Mouse (Mus musculus) forebrain, embryonic 16.5 days (tissue): ENCODE results near the gene Pcsk5. TPM values are rescaled to one million over a fixed set of nuclear protein-coding genes. Genes with fewer than 3 reads are reported as not detected.

Experiments used
- ATAC-seq: fragments of 200-750 bp; cut with Nextera tagmentation; 2 replicates; pipeline ENCODE4 v1.8.0; 2017; ENCODE audit warnings: mild to moderate bottlenecking, moderate library complexity
- H3K27ac ChIP-seq: fragments of 300-500 bp; sonication (generic); 2 replicates; pipeline ENCODE4 v1.5.1; 2014; ENCODE audit warnings: low read length, control low read depth
- H3K27me3 ChIP-seq: fragments of 300-500 bp; sonication (generic); replicated peaks from 2 replicates; pipeline ENCODE4 v1.6.1; 2014; ENCODE audit warnings: low read length; ENCODE audit not compliant: control insufficient read depth, insufficient read depth
- H3K36me3 ChIP-seq: fragments of 300-500 bp; sonication (generic); 2 replicates; pipeline ENCODE4 v1.6.1; 2014; ENCODE audit not compliant: control insufficient read depth, insufficient read depth
- H3K4me1 ChIP-seq: fragments of 300-500 bp; sonication (generic); replicated peaks from 2 replicates; pipeline ENCODE4 v1.6.1; 2014; ENCODE audit warnings: low read length; ENCODE audit not compliant: control insufficient read depth, insufficient read depth
- H3K4me2 ChIP-seq: fragments of 300-500 bp; sonication (generic); 2 replicates; pipeline ENCODE4 v1.6.1; 2014; ENCODE audit warnings: mild to moderate bottlenecking, low read length, control low read depth
- H3K4me3 ChIP-seq: fragments of 300-500 bp; sonication (generic); replicated peaks from 2 replicates; pipeline ENCODE4 v1.5.1; 2014; ENCODE audit warnings: mild to moderate bottlenecking, low read length, control low read depth
- H3K9ac ChIP-seq: fragments of 300-500 bp; sonication (generic); replicated peaks from 2 replicates; pipeline ENCODE4 v1.6.1; 2014; ENCODE audit warnings: low read depth, low read length, control low read depth
- H3K9me3 ChIP-seq: fragments of 300-500 bp; sonication (generic); 2 replicates; pipeline ENCODE4 v1.6.1; 2016; ENCODE audit warnings: low read length; ENCODE audit not compliant: control insufficient read depth
- whole genome bisulfite sequencing: fragments of 180-500 bp; shearing (Covaris S2); extraction: QIAGEN DNeasy Blood & Tissue Kit; methylation state at CpG from one replicate; pipeline ENCODE4 v1.1.7; 2014; 5-methylcytosine and 5-hydroxymethylcytosine counted together
- polyA plus RNA-seq: library from polyadenylated mRNA; unstranded; fragments of >200 nt; fragmentation: Nextera tagmentation; extraction: Ambion mirVana; gene quantifications from 2 replicates; pipeline ENCODE4 v1.2.1, GENCODE M21; 2015

Pcsk5 gene
- polyA plus RNA-seq, 1 experiment from 2014 or later = 7.9 TPM

GRCm38 (mm10) chr19:17452001-17452400, 385.4 kb downstream of the Pcsk5 start:
- ATAC-seq = no peak
- Histone ChIP-seq H3K27ac (no peak overlapping the region), H3K36me3 (no peaks in the 10 kb centered on the region), H3K4me3 (no peak overlapping the region), H3K4me1 (no peaks in the 10 kb centered on the region), H3K9ac (no peak overlapping the region), H3K27me3 (no peaks in the 10 kb centered on the region), H3K9me3 (no peaks in the 10 kb centered on the region), H3K4me2 (no peak overlapping the region)
- WGBS = 87% methylated on average over 7 of the region's 7 CpGs

- Histone ChIP-seq H3K4me3 (no peak overlapping the region), H3K36me3 (no peaks in the 10 kb centered on the region), H3K27me3 (no peaks in the 10 kb centered on the region), H3K27ac (no peak overlapping the region), H3K9me3 (no peaks in the 10 kb centered on the region), H3K4me1 (no peaks in the 10 kb centered on the region), H3K9ac (no peak overlapping the region), H3K4me2 (no peak overlapping the region)
- no peak for ATAC-seq
- WGBS = 98% methylated on average over 7 of the region's 7 CpGs
These were observed 393.9 kb downstream of the Pcsk5 start for GRCm38 (mm10) chr19:17443581-17443980.

GRCm38 (mm10) chr19:17439476-17440189, 397.8 kb downstream of the Pcsk5 start:
- no peak for ATAC-seq

GRCm38 (mm10) chr19:17436651-17437050, 400.8 kb downstream of the Pcsk5 start:
- Histone ChIP-seq H3K36me3 (no peaks in the 10 kb centered on the region), H3K27ac (no peak overlapping the region), H3K4me2 (no peak overlapping the region), H3K9ac (no peak overlapping the region), H3K4me1 (no peaks in the 10 kb centered on the region), H3K9me3 (no peaks in the 10 kb centered on the region), H3K4me3 (no peak overlapping the region), H3K27me3 (no peaks in the 10 kb centered on the region)
- WGBS = 94% methylated on average over 1 of the region's 1 CpGs
- no peak for ATAC-seq

More at GRCm38 (mm10) chr19:17439476-17440189, 397.8 kb downstream of the Pcsk5 start:
- 69% methylated on average over 4 of the region's 4 CpGs for WGBS
- H3K27ac ChIP-seq = no peak overlapping the region
- H3K4me1 ChIP-seq = no peaks in the 10 kb centered on the region
- no peak overlapping the region for H3K4me2 ChIP-seq
- H3K36me3 ChIP-seq = no peaks in the 10 kb centered on the region
- no peak overlapping the region for H3K9ac ChIP-seq
- H3K4me3 ChIP-seq = no peak overlapping the region
- H3K9me3 ChIP-seq = no peaks in the 10 kb centered on the region
- H3K27me3 ChIP-seq = no peaks in the 10 kb centered on the region

DNA sequence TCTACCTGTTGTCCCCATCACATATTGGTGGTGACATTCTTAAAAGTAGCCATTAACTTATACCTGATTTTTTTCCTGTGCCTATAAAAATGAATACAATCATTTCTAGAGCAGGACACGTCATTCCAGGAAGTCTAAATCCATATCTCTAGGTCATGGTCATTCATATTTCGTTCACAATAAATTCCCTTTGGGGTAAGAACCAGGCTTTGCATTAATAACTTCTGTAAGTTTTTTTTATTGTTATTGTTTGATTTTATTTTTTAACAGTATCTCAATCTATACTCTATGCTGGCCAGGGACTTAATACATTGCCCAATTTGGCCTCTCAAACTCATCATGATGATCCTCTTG, 408.9 kb downstream of the Pcsk5 start:
- 84% methylated on average over 2 of the region's 2 CpGs for WGBS

DNA sequence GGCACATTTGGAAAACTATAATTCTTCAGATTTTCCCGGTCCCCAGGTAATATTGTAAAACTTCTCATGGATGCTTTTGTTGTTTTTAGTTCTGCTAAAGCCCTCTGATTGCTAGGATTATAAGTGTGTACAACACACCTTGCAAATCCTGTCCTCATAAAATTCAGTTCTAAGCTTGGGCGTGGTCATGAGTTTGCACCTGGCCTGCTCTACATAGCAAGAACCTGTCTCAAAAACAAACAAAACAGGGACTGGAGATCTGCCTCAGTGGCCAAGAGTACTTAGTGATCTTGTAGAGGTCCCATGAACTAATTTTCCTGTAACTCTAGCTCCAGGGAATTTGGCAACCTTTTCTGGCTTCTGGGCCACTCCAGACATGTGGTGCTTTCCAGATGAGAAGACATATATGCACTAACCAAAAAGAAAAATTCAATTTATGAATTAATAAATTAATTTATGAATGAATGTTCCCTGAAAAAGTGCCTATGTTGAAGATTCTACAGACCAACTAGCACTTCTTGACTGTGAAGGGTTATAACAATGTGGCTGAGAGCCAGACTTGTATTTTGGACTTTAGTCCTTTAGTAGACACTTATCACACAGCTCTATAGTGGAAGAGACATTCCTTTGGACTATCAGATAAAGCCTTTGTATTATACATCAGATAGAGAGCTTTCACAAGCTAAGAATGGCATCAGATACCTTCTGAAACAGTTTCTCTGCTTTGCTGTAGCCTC, 409.4 kb downstream of the Pcsk5 start:
- Histone ChIP-seq H3K9ac (no peak overlapping the region), H3K9me3 (no peaks in the 10 kb centered on the region), H3K27me3 (no peaks in the 10 kb centered on the region), H3K4me2 (no peak overlapping the region), H3K4me1 (no peaks in the 10 kb centered on the region), H3K27ac (no peak overlapping the region), H3K4me3 (no peak overlapping the region), H3K36me3 (no peaks in the 10 kb centered on the region)
- 92% methylated on average over 2 of the region's 2 CpGs for WGBS
- no peak for ATAC-seq

More for the DNA sequence above, 408.9 kb downstream of the Pcsk5 start:
- no peak overlapping the region for H3K9ac ChIP-seq
- no peaks in the 10 kb centered on the region for H3K27me3 ChIP-seq
- H3K4me3 ChIP-seq = no peak overlapping the region
- no peaks in the 10 kb centered on the region for H3K36me3 ChIP-seq
- H3K27ac ChIP-seq = no peak overlapping the region
- no peaks in the 10 kb centered on the region for H3K9me3 ChIP-seq
- H3K4me2 ChIP-seq = no peak overlapping the region
- no peak for ATAC-seq
- H3K4me1 ChIP-seq = no peaks in the 10 kb centered on the region

GRCm38 (mm10) chr19:17423306-17423705, 414.1 kb downstream of the Pcsk5 start:
- 91% methylated on average over 3 of the region's 3 CpGs for WGBS
- no peaks in the 10 kb centered on the region for H3K9me3 ChIP-seq
- no peak overlapping the region for H3K27ac ChIP-seq
- no peak overlapping the region for H3K4me3 ChIP-seq
- no peaks in the 10 kb centered on the region for H3K4me1 ChIP-seq
- no peak overlapping the region for H3K9ac ChIP-seq
- ATAC-seq = no peak
- H3K4me2 ChIP-seq = no peak overlapping the region
- H3K27me3 ChIP-seq = no peaks in the 10 kb centered on the region
- no peaks in the 10 kb centered on the region for H3K36me3 ChIP-seq

DNA sequence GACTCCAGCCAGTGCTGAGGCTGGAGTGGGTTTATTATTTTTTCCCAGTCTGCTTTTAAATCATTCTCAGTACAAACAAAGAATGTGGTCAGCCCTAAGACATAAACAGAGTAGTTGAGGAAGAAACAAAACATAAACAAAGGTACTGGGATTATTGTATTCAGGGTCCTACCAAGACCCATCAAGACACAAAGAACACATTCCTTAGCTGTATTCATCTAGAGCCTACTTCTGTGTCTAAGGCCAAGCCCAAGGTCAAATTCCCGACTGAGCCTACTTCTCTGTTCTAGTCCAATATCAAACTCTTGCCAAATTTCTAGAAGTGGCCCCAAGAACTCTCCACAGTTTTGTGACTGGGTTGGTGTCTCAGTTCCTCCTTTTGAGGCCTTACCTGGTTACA, 419.6 kb downstream of the Pcsk5 start:
- no peak for ATAC-seq
- Histone ChIP-seq H3K9me3 (no peaks in the 10 kb centered on the region), H3K27ac (no peak overlapping the region), H3K9ac (no peak overlapping the region), H3K36me3 (no peaks in the 10 kb centered on the region), H3K4me2 (no peak overlapping the region), H3K27me3 (no peaks in the 10 kb centered on the region), H3K4me3 (no peak overlapping the region), H3K4me1 (no peaks in the 10 kb centered on the region)
- 67% methylated on average over 1 of the region's 1 CpGs for WGBS

DNA sequence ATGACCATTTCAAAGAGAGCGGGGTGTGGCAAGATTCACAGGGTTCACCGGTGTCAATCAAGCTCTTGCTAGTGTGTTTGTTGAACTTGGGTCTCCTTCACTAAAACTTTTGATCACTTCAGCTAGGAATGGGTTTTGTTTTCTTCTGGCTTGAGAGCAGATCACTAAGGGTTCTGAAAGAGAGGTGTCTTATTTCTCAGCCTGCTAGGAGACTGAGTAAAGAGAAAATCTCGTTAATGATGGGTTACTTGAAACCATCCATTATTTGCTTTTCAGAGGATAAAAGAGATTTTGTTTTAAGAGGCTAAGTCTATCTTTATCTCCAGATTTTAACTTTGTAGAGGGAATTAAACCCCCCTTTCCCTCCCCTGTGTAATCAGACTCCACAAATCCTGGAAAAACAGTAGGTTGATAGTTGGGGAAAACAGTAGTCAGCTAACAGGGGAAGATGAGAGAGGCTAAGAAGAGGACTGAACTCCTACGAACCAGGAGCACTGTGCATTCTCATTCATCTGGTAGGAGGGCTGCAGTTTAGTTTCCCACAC, 424.4 kb downstream of the Pcsk5 start:
- H3K4me3 ChIP-seq = no peak overlapping the region
- 32% methylated on average over 4 of the region's 4 CpGs for WGBS
- H3K9me3 ChIP-seq = no peaks in the 10 kb centered on the region
- no peak for ATAC-seq
- no peaks in the 10 kb centered on the region for H3K4me1 ChIP-seq
- no peaks in the 10 kb centered on the region for H3K27me3 ChIP-seq
- no peak overlapping the region for H3K4me2 ChIP-seq
- no peak overlapping the region for H3K27ac ChIP-seq
- H3K9ac ChIP-seq = no peak overlapping the region
- H3K36me3 ChIP-seq = no peaks in the 10 kb centered on the region
